Mouse (Mus musculus) liver, embryonic 14.5 days (tissue): ENCODE results near the gene Psma6.
"Not testable (repeated sequence)": the region's sequence is repeated elsewhere in the genome, so short reads cannot be mapped to it uniquely, and the experiment has no call there.

Experiments used
- CTCF ChIP-seq: IDR thresholded peaks from 2 replicates; pipeline ENCODE4 v1.5.1; 2016; ENCODE audit warnings: antibody characterized with exemption, low read depth, control low read depth
- EP300 ChIP-seq: IDR thresholded peaks from 2 replicates; pipeline ENCODE4 v1.6.1; 2016; ENCODE audit warnings: antibody characterized with exemption, low read depth

DNA sequence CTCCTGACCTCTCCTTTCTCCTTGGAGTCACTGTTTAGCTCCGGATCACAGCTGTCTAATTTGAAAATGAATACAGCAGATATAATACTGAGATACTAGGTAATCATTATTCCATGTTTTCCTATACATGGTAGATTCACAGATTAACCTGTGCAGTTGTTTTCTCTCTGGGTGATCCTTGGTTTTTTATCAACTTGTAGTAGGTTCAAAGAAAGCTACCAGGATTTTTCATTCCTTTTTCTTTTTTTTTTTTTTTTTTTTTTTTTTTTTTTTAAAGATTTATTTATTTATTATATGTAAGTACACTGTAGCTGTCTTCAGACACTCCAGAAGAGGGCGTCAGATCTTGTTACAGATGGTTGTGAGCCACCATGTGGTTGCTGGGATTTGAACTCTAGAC, 45.5 kb upstream of the Psma6 start:
- TF ChIP-seq CTCF, EP300: not testable (repeated sequence)
